Mouse (Mus musculus) spleen, adult 2 months (tissue): ENCODE results near the gene Zfp292. TPM values are rescaled to one million over a fixed set of nuclear protein-coding genes. Genes with fewer than 3 reads are reported as not detected.
"Not testable (repeated sequence)": the region's sequence is repeated elsewhere in the genome, so short reads cannot be mapped to it uniquely, and the experiment has no call there.

ENCODE experiments used
- DNase-seq, 2 experiments: peaks; one replicate each; pipeline versions ENCODE4 v3.0.0 to v3.0.0-alpha.2; 2012 to 2021; ENCODE audit warnings: low spot score in 2 of 2, low read depth in 1 of 2
- H3K27ac ChIP-seq: fragments of 200-500 bp; 2 replicates; pipeline ENCODE4 v1.5.1; 2012; ENCODE audit warnings: low read length, inconsistent platforms; ENCODE audit not compliant: insufficient read depth
- H3K27me3 ChIP-seq: fragments of 200-500 bp; 2 replicates; pipeline ENCODE4 v1.6.1; 2012; ENCODE audit warnings: mild to moderate bottlenecking, moderate library complexity, low read length, inconsistent platforms; ENCODE audit not compliant: control insufficient read depth, insufficient read depth
- H3K36me3 ChIP-seq: fragments of 200-500 bp; 2 replicates; pipeline ENCODE4 v1.6.1; 2012; ENCODE audit warnings: mild to moderate bottlenecking, low read length, inconsistent platforms; ENCODE audit not compliant: control insufficient read depth, insufficient read depth
- H3K4me1 ChIP-seq: fragments of 200-500 bp; 2 replicates; pipeline ENCODE4 v1.6.1; 2011; ENCODE audit warnings: inconsistent platforms; ENCODE audit not compliant: control insufficient read depth, insufficient read depth, insufficient read length
- H3K4me3 ChIP-seq: fragments of 200-500 bp; 2 replicates; pipeline ENCODE4 v1.5.1; 2011; ENCODE audit warnings: mild to moderate bottlenecking, inconsistent platforms; ENCODE audit not compliant: insufficient read depth, insufficient read length; ENCODE audit errors: extremely low read depth
- CTCF ChIP-seq: fragments of 200-500 bp; IDR thresholded peaks from 2 replicates; pipeline ENCODE4 v1.5.1; 2011; ENCODE audit warnings: mild to moderate bottlenecking, inconsistent platforms; ENCODE audit not compliant: insufficient read depth, insufficient read length, insufficient replicate concordance; ENCODE audit errors: extremely low read depth
- POLR2A ChIP-seq: fragments of 200-500 bp; IDR thresholded peaks from 2 replicates; pipeline ENCODE4 v1.6.1; 2011; ENCODE audit warnings: low read depth, low read length, inconsistent platforms
- WGBS: fragments of 180-500 bp; shearing (Covaris S2); methylation state at CpG from one replicate; pipeline ENCODE4 v1.1.7; 2018; 5-methylcytosine and 5-hydroxymethylcytosine counted together
- polyA plus RNA-seq: library from polyadenylated mRNA; depleted of rRNA; stranded (reverse); fragments of >200 nt; gene quantifications from 2 replicates; pipeline ENCODE4 v1.2.3, GENCODE M21; 2012; rRNA removed

Gene Zfp292
- 2.0 and 2.1 TPM in 2 replicates for polyA plus RNA-seq

DNA sequence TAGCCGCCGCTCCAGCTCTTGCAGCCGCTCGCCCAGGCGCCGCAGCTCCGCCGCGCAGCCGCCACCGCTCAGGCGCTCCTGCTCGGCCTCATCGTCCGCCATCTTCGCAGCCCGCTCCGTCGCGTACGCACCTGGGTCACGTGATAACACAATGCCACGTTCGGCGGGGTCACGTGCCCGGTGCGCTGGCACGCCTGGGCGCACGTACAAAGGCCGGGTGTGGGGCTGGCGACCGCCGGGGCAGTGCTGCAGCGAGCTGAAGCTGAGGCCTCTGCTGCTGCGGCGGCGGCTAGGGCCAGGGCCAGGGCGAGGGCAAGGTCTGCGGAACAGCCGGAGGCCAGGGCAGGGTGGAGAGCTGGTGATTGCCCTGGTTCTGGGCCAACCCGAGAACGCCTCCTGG, at the start of gene Zfp292:
Zfp292 (minus strand) TSS at position 143 of the 400 bp plus-strand sequence.
- peak within 1 kb of the TSS; percentile 92 for H3K4me3 ChIP-seq
- H3K27ac ChIP-seq: peak within 1 kb of the TSS; percentile 91
- TF ChIP-seq CTCF (no peak), POLR2A (peak; percentile 91; the same call in 1 of the 2 replicates)
- peak; percentile 84 to 93 for DNase-seq
- no peaks in the 10 kb centered on the region for H3K27me3 ChIP-seq
- H3K36me3 ChIP-seq: no peaks in the 10 kb centered on the region
- WGBS: under 1% methylated on average over 44 of the region's 44 CpGs
- H3K4me1 ChIP-seq: peaks cover 8% of the 10 kb centered on the region

DNA sequence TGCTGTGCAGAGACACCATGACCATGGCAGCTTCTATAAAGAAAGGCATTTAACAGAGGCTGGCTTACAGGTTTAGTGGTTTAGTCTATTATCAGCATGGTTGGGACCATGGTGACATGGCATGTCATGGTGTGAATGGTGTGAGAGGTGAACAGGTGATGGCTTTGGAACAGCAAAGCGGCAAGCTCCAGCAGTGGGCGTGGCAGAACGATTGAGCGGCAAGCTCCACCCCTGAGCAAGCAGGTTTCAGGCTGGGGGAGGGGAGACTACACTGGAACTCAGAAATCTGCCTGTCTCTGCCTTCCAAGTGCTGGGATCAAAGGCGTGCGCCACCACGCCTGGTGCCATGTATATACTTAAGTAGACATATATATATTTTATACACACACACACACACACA, 45.6 kb upstream of the Zfp292 start:
- not testable (repeated sequence) for H3K4me1 ChIP-seq, H3K27me3 ChIP-seq, H3K27ac ChIP-seq, DNase-seq, H3K36me3 ChIP-seq, H3K4me3 ChIP-seq
- WGBS: 87% methylated on average over 7 of the region's 7 CpGs

DNA sequence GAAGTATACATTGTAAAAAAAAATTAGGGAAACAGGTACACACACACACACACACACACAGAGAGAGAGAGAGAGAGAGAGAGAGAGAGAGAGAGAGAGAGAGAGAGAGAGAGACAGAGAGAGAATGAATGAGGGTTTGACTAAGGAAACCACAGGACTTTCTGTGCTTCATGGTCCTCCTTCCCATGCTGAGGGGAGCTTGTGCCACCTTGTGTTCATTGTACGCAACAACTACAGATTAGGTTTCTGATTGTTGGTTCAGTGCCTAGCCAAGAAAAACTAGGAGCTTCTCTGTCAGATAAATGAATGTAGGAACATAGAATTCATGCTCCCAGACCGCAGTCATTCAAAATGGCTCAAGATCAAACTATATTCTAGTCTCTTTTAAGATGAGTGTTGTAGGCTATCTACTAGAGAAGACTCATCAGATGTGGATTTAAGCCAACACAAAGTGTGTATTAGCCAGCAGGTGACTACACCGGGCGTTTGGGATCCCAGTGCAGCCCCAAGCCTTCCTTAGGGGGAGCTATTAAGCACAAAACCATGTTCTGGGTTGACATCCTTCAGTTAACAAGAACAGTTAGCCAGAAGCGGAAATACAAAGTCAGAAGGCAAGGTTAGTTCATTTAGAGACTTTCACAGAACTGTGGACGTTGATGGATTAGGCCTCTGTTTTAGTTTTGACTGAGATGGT, 39.6 kb upstream of the Zfp292 start:
- Histone ChIP-seq H3K36me3 (no peaks in the 10 kb centered on the region), H3K4me1 (no peaks in the 10 kb centered on the region), H3K4me3 (no peak overlapping the region), H3K27me3 (no peaks in the 10 kb centered on the region), H3K27ac (no peak overlapping the region)
- WGBS: 69% methylated on average over 6 of the region's 6 CpGs
- TF ChIP-seq POLR2A (no peak), CTCF (peak; percentile 74; the same call in 1 of the 2 replicates)
- peak; percentile 21 to 41 for DNase-seq

DNA sequence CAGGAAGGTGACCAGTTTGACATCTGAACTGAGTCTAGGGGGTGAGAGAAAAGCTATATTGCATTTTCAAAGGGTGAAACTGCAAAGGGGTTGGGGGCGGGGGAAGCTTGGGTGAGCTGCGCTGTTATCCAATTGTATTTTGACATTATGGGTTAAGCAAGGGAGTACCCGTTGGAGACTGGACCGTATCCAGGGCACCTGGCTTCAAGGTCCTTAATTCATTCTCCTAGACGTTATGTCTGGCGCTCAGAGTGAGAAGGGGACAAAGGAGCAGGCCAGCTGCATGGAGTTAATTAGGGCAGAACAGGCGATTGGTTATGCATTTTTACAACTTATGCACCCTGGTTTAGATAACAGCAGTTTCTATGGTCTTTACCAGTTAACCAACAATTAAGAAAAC, 34.6 kb upstream of the Zfp292 start:
- Histone ChIP-seq H3K27ac (no peak overlapping the region), H3K36me3 (no peaks in the 10 kb centered on the region), H3K27me3 (no peaks in the 10 kb centered on the region), H3K4me3 (no peak overlapping the region), H3K4me1 (no peaks in the 10 kb centered on the region)
- TF ChIP-seq POLR2A (no peak), CTCF (no peak)
- no peak for DNase-seq
- 90% methylated on average over 7 of the region's 7 CpGs for WGBS

DNA sequence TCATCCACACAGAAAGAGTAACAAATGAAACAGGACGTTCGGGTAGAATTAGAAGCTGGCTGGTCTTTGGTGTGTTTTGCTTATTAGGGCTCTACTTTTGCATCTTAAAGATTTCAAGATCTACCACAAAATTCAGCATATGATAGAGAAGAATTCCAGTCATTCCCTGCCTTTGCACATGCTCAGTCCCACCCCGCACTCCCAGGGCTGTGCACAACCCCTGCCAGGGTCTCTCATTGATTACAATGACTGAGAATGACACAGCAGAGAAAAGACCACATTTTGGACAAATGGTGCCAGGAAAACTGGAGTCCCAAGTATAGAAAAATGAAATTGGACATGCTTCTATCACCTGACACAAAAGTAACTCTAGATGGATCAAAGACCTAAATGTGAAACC, 29.4 kb upstream of the Zfp292 start:
- H3K27me3 ChIP-seq: no peaks in the 10 kb centered on the region
- H3K4me3 ChIP-seq: no peak overlapping the region
- no peak for DNase-seq
- H3K4me1 ChIP-seq: no peaks in the 10 kb centered on the region
- no peak for TF ChIP-seq CTCF
- TF ChIP-seq POLR2A: no peak
- H3K36me3 ChIP-seq: no peaks in the 10 kb centered on the region
- no peak overlapping the region for H3K27ac ChIP-seq
- 79% methylated on average over 3 of the region's 3 CpGs for WGBS

DNA sequence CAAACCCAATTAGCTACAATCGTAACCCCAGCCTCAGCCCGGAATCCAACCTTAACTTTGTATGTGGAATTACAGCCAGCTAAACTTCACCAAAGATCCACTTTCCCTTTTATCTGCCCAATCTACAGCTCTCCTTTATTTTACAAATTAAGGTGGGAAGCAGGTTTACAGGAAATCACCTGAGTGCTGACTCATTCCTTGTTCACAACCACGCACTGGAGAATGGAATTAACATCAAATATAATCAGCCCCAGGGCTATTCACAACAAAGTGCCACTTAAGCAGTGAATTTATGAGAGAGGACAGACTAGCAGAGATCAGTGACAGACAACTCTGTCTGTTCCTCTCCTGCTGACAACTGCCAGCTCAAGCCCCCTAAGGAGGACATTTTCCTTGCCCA, 28.6 kb upstream of the Zfp292 start:
- 72% methylated on average over 3 of the region's 3 CpGs for WGBS
- no peak for TF ChIP-seq POLR2A
- no peak for TF ChIP-seq CTCF

DNA sequence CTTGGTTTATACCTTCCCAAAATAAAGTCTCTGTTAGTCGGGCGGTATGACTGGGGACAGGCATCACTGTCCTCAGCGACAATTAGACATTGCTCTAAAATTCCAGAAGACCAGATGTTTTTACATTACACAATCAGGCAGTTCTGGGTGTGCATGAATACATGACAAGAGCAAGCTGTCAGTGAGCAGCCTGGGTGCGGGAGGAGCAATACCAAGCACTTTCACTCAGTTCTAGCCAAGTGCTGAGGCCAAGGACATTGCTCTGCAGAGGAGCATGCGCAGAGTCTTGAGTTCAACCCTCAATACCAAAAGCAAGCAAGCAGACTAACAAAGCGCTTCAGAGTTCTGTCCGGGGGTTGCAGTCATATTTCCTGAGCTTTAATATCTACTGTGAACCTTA, 25.4 kb upstream of the Zfp292 start:
- TF ChIP-seq POLR2A (no peak), CTCF (no peak)
- no peaks in the 10 kb centered on the region for H3K36me3 ChIP-seq

More for the DNA sequence above, 28.6 kb upstream of the Zfp292 start:
- Histone ChIP-seq H3K4me1 (no peaks in the 10 kb centered on the region), H3K4me3 (no peak overlapping the region), H3K27ac (no peak overlapping the region), H3K36me3 (no peaks in the 10 kb centered on the region), H3K27me3 (no peaks in the 10 kb centered on the region)
- no peak for DNase-seq

More for the DNA sequence above, 25.4 kb upstream of the Zfp292 start:
- no peaks in the 10 kb centered on the region for H3K27me3 ChIP-seq
- 88% methylated on average over 7 of the region's 7 CpGs for whole genome bisulfite sequencing
- H3K27ac ChIP-seq: no peak overlapping the region
- no peak for DNase-seq
- H3K4me1 ChIP-seq: no peaks in the 10 kb centered on the region
- H3K4me3 ChIP-seq: no peak overlapping the region
